Mouse (Mus musculus) olfactory bulb, adult 2 months (tissue): ENCODE measurements around the gene Hyal1. TPM values are rescaled to one million over a fixed set of nuclear protein-coding genes. Genes with fewer than 3 reads are reported as not detected.
A peak's percentile ranks its signal among the peaks of the same experiment; 100 is the strongest.

Experiments
- H3K27ac ChIP-seq: fragments of 200-500 bp; 2 replicates; pipeline ENCODE4 v1.5.1; 2012; ENCODE audit warnings: low read depth, low read length; ENCODE audit not compliant: insufficient read depth
- H3K4me1 ChIP-seq: fragments of 200-500 bp; 2 replicates; pipeline ENCODE4 v1.6.1; 2012; ENCODE audit warnings: low read length; ENCODE audit not compliant: control insufficient read depth, insufficient read depth
- H3K4me3 ChIP-seq: fragments of 200-500 bp; 2 replicates; pipeline ENCODE4 v1.5.1; 2012; ENCODE audit warnings: mild to moderate bottlenecking, low read depth, low read length, moderate library complexity; ENCODE audit not compliant: insufficient read depth
- CTCF ChIP-seq: fragments of 200-500 bp; IDR thresholded peaks from 2 replicates; pipeline ENCODE4 v1.5.1; 2012; ENCODE audit warnings: low read depth, mild to moderate bottlenecking, low read length, moderate library complexity; ENCODE audit not compliant: insufficient read depth
- POLR2A ChIP-seq: fragments of 200-500 bp; IDR thresholded peaks from 2 replicates; pipeline ENCODE4 v1.6.1; 2012; ENCODE audit warnings: mild to moderate bottlenecking, low read depth, low read length, moderate library complexity; ENCODE audit not compliant: insufficient read depth
- whole genome bisulfite sequencing: fragments of 180-500 bp; shearing (Covaris S2); methylation state at CpG from one replicate; pipeline ENCODE4 v1.1.7; 2018; 5-methylcytosine and 5-hydroxymethylcytosine counted together
- polyA plus RNA-seq: library from polyadenylated mRNA; stranded (reverse); fragments of >200 nt; gene quantifications from 2 replicates; pipeline ENCODE4 v1.2.4, GENCODE M21; 2012; ENCODE audit warnings: low replicate concordance; ENCODE audit not compliant: missing spikeins, insufficient read depth, insufficient read length

Gene Hyal1
- polyA plus RNA-seq, 1 experiment, result not detected

DNA sequence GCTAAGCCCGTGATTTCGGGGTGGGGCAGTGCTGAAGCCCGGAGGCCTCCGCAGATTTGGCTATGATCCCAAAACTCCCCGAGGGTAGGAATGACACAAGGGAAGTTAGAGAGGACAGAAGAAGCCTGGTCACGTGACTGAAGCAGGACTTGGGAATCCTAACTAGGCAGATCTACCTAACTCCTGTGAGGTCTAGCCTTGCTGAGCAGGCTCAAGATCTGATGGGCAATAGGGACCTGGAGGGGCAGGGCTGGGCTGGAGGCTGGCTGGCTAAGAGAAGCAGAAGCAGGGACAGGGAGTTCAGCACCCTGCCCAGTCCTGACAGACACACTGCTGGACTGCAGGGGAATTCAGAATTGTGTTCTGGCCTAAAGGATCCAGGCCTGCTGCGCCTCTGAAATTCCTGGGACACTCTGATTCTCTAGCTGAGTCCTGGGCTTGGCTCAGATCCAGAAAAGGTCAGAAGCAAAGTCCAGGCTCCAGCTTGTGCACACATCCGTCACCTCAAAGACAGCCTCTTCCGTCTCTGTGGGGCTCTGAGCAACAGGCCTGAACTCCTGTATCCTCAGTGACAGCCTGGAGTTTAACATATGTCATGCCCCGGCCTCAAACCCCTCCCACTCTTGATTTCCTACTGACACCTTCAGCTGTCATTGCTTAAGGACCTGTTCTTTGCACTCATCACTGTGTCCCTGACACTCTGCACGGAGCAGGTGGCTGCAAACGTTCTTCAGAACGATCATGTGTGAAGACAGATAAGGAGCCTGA is 42.2 kb downstream of the Hyal1 start:
- TF ChIP-seq POLR2A (no peak), CTCF (no peak)
- Histone ChIP-seq H3K4me3 (no peak overlapping the region), H3K27ac (peak overlapping the region; percentile 41; the same call in 1 of the 2 replicates), H3K4me1 (peaks cover 12% of the 10 kb centered on the region; the same call in 1 of the 2 replicates)
- 43% methylated on average over 13 of the region's 13 CpGs for WGBS

DNA sequence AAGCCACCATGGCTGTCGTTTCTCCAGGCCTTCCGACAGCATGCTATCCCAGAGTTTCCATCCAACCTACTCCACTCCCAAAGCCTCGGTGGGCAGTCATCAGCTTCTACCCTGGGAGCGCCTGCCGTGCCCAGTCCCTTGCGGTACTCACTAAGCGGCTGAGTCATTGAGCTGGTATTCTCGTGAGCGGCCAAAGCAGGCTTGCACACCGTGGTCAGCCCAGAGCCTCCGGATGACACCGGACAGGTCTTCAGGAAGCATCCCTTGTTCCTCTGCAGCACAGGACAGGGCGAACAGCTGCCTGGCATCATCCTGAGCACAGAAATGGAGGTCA is 42.8 kb downstream of the Hyal1 start:
- WGBS, result 66% methylated on average over 13 of the region's 13 CpGs
- H3K4me3 ChIP-seq, result no peak overlapping the region
- H3K27ac ChIP-seq, result no peak overlapping the region
- no peak for TF ChIP-seq POLR2A
- TF ChIP-seq CTCF, result no peak
- H3K4me1 ChIP-seq, result peaks cover 17% of the 10 kb centered on the region

DNA sequence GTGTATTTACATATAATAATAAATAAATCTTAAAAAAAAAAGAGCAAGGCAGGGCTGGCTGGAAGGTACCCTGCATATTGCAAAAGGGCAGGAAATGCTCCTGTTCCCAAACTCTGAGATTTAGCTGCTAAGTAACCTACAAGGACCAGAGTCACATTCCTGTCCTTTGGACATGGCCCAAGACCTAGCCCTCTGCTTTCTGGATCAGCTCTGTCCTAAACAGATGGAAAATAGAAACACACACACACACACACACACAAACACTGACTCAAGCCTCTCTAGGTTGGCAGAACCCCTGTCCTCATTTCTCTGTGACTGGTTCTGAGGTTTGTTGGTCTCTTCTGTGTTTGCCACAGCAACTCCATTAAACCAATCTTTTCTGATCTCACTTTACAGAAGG is 44.2 kb downstream of the Hyal1 start:
- no peak for TF ChIP-seq POLR2A
- TF ChIP-seq CTCF, result no peak
- peaks cover 26% of the 10 kb centered on the region for H3K4me1 ChIP-seq
- H3K27ac ChIP-seq, result no peak overlapping the region
- H3K4me3 ChIP-seq, result no peak overlapping the region

DNA sequence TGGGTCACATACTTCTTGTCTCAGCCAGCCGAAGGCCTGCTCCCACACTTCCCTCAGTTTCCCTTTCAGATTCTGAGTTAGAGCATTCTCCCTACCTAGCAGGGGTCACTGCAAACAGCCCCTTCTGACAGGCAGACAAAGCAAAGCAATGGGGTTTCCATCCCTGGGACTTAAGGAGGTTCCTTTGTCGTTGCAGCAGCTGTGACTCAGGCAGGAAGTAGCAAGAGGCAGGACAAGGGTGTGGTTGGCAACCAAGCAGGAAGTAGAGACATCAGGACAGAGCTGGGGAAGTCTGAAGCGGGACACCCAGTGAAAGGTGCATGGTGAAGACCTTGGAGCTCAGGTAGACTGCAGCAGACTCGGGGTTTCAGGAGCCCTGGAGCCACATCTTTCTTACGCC is 47.8 kb downstream of the Hyal1 start:
- Histone ChIP-seq H3K4me3 (no peak overlapping the region), H3K27ac (peak overlapping the region; percentile 34; the same call in 1 of the 2 replicates), H3K4me1 (peaks cover 50% of the 10 kb centered on the region)
- 65% methylated on average over 5 of the region's 5 CpGs for WGBS
- TF ChIP-seq POLR2A (no peak), CTCF (no peak)

DNA sequence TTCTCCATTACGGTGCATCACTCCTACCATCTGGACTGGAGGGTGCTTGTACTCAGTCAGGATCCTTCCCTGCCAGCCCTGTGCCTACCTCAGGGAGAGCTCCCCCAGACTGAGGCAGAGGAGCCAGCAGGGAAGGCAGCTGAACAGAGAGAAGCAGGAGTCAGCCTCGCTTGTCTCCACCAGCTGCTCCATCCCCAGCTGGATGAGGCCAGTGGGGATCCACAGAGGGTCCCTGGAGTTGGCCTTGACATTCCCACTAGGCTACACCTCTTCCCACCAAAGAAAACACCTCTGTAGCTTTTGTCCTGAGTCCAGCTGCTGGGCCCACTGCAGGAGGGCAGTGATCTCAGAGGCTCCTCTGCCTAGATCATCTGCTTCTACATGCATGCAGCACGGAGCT is 48.2 kb downstream of the Hyal1 start:
- TF ChIP-seq CTCF, result no peak
- no peak for TF ChIP-seq POLR2A
- no peak overlapping the region for H3K4me3 ChIP-seq
- H3K27ac ChIP-seq, result peak overlapping the region; percentile 34; the same call in 1 of the 2 replicates
- H3K4me1 ChIP-seq, result peaks cover 52% of the 10 kb centered on the region
- 66% methylated on average over 3 of the region's 3 CpGs for WGBS

DNA sequence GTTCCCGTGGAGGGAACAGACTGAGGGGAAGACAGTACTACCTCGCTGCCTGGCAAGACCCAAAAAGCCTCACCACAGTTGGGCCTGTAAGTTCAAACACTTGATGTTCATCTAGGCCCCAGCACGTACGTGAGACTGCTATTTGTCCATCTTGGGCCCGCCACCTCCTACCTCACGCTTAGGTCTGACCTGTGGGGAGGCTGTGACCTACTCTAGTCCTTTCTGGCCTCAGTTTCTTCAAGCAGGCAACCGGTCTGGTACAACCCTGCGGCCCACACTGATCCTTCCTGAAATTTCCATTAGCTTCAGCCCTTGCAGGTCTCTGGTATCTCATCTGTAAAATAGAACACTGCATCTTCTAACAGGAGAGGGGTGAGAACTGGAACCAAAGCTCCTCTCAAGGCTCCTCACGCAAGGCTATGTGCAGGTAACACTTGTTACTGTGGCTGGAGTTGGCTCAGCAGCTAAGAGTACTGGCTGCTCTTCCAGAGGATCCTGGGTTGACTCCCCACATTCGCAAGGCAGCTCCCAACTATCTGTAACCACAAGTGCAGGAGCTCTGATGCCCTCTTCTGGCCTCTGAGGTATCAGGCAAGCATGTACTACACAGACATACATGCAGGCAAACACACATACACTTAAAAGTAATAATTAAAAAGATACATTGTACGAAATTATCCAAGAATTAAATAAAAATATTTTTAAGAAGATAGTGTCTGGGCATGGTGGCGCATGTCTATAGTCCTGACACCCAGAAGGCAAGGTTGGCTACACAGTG is 48.8 kb downstream of the Hyal1 start:
- TF ChIP-seq POLR2A (no peak), CTCF (no peak)
- Histone ChIP-seq H3K4me1 (peaks cover 57% of the 10 kb centered on the region), H3K27ac (no peak overlapping the region), H3K4me3 (no peak overlapping the region)
- 82% methylated on average over 12 of the region's 12 CpGs for WGBS

DNA sequence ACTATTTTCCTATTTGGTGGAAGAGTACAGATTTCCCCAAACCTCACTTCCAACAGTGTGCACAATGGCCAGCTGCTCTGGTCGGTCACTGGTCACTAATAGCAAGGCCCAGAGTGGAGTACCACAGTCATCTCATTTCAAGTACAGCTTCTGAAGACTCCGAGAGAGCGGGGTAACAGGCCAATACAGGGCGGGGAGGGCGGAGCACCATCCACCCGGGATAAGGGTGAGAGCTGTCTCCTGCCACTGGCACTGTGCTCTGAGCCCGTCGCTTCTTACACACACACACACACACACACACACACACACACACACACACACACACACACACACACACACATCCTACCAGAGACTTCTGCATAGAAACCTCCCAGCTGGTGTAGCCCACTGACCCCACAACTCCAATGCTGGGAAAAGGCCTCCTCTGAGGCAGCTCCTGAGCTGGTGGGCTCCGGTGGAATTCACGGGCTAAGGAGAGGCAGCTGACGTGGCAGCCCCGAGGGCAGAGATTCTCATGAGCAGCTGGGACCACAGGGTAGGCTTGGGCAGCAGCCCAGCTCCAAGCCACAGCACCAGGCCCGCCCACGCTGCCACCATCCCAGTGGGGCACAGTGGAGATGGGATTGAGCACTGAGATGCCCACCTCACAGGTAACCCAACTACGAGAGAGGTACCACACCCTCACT is 49.6 kb downstream of the Hyal1 start:
- WGBS, result 21% methylated on average over 15 of the region's 15 CpGs
- TF ChIP-seq POLR2A (no peak), CTCF (no peak)
- peak overlapping the region; percentile 63 for H3K27ac ChIP-seq
- H3K4me1 ChIP-seq, result peaks cover 62% of the 10 kb centered on the region
- H3K4me3 ChIP-seq, result no peak overlapping the region

DNA sequence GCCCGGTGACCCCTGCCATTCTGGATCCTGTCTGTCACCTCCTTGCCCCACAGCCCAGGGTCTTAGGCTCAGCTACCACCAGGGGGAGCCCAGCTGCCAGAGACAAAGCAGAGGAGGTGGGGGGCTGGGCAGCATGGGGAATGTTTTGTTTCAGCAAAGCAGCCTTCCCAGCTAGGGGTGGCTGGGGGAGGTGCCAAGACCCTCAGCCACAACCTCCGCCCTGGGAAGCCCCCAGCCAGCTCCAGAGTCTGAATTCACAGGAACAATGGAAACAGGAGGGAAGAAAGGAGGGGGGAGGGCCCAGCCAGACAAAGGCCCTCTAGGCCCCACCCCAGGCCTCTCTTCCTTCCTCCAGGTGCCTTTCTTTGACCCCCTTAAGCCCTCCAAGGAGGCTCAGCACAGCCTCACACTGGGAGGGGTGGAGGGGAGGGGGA is 50.1 kb downstream of the Hyal1 start:
- Histone ChIP-seq H3K27ac (peak overlapping the region; percentile 63), H3K4me1 (peaks cover 65% of the 10 kb centered on the region), H3K4me3 (no peak overlapping the region)
- 2% methylated on average over 2 of the region's 2 CpGs for WGBS
- TF ChIP-seq CTCF, result peak; percentile 97
- no peak for TF ChIP-seq POLR2A
